21 mouse cellular contexts compared by ENCODE assay signal in genomic region chr12:55308731-55309130, GRCm38 (mm10).
"Had no signal": no experiment of that assay in that cellular context is flagged by ENCODE, and none has a peak within 500 bp of the region (broad histone marks: within the 10 kb centered on the region; RNA-seq: fewer than 3 reads in every experiment).

No protein-coding gene starts in this region.

- H3K27me3 ChIP-seq: intestine, embryonic 15.5 days; limb, embryonic 13.5 days; liver, embryonic 12.5 days; liver, embryonic 15.5 days; lung, embryonic 15.5 days; megakaryocyte, embryonic 14.5 days; midbrain, embryonic 13.5 days; neural tube, embryonic 13.5 days; stomach, embryonic 15.5 days had no signal

- H3K4me2 ChIP-seq: intestine, embryonic 15.5 days; limb, embryonic 13.5 days; liver, embryonic 12.5 days; liver, embryonic 15.5 days; lung, embryonic 15.5 days; midbrain, embryonic 13.5 days; neural tube, embryonic 13.5 days; stomach, embryonic 15.5 days had no signal

- ATAC-seq: intestine, embryonic 15.5 days; liver, embryonic 12.5 days; midbrain, embryonic 16.5 days had no signal

- H3K4me1 ChIP-seq: stomach, embryonic 15.5 days had no signal

- H3K9ac ChIP-seq: intestine, embryonic 15.5 days; limb, embryonic 13.5 days; liver, embryonic 12.5 days; liver, embryonic 15.5 days; lung, embryonic 15.5 days; midbrain, embryonic 13.5 days; neural tube, embryonic 13.5 days; stomach, embryonic 15.5 days had no signal

- DNase-seq: liver; lung, adult 18-20 months; lung, postnatal 10 days; lung, postnatal 36 days; retina, postnatal 1 day; right cerebral cortex, postnatal 25 days; spleen, adult 18-20 months; thymus, postnatal 25 days had no signal

- H3K4me3 ChIP-seq: intestine, embryonic 15.5 days; limb, embryonic 10.5 days; limb, embryonic 13.5 days; liver, embryonic 12.5 days; liver, embryonic 15.5 days; lung, embryonic 15.5 days; megakaryocyte, embryonic 14.5 days; midbrain, embryonic 10.5 days; midbrain, embryonic 13.5 days; myocyte; neural tube, embryonic 13.5 days; stomach, embryonic 15.5 days had no signal

- H3K27ac ChIP-seq: intestine, embryonic 15.5 days; limb, embryonic 10.5 days; limb, embryonic 13.5 days; liver, embryonic 12.5 days; liver, embryonic 15.5 days; lung, embryonic 15.5 days; midbrain, embryonic 10.5 days; midbrain, embryonic 13.5 days; neural tube, embryonic 13.5 days; stomach, embryonic 15.5 days had no signal

- H3K36me3 ChIP-seq: intestine, embryonic 15.5 days; stomach, embryonic 15.5 days had no signal

- H3K9me3 ChIP-seq: intestine, embryonic 15.5 days; limb, embryonic 10.5 days; limb, embryonic 13.5 days; liver, embryonic 15.5 days; lung, embryonic 15.5 days; megakaryocyte, embryonic 14.5 days; midbrain, embryonic 13.5 days; neural tube, embryonic 13.5 days; stomach, embryonic 15.5 days had no signal
